Mouse (Mus musculus) C2C12 (cell line): Measurements from ENCODE around the gene Cd9. TPM values are rescaled to one million over a fixed set of nuclear protein-coding genes. Genes with fewer than 3 reads are reported as not detected.
A peak's percentile ranks its signal among the peaks of the same experiment; 100 is the strongest.

ENCODE experiments used
- H3K27me3 ChIP-seq: one replicate; pipeline ENCODE4 v1.6.1; 2011; ENCODE audit not compliant: control insufficient read depth, insufficient read depth, insufficient read length
- H3K36me3 ChIP-seq: one replicate; pipeline ENCODE4 v1.6.1; 2011; ENCODE audit not compliant: control insufficient read depth, insufficient read depth
- H3K4me3 ChIP-seq: one replicate; pipeline ENCODE4 v1.5.1; 2011; ENCODE audit warnings: mild to moderate bottlenecking, control low read depth; ENCODE audit not compliant: poor library complexity, insufficient read depth, severe bottlenecking
- H3K79me2 ChIP-seq: one replicate; pipeline ENCODE4 v1.6.1; 2011; ENCODE audit not compliant: control insufficient read depth, insufficient read depth
- H3K79me3 ChIP-seq: one replicate; pipeline ENCODE4 v1.6.1; 2011; ENCODE audit warnings: low read depth, control low read depth
- H3ac ChIP-seq: one replicate; pipeline ENCODE3; 2011; ENCODE audit warnings: low read depth; ENCODE audit not compliant: control insufficient read depth, insufficient read length
- CEBPB ChIP-seq: IDR thresholded peaks from one replicate; pipeline ENCODE4 v1.6.1; 2011; ENCODE audit warnings: low read depth, mild to moderate bottlenecking, control low read depth, moderate library complexity
- CTCF ChIP-seq: IDR thresholded peaks from one replicate; pipeline ENCODE4 v1.5.1; 2011; ENCODE audit not compliant: control insufficient read depth, insufficient read depth, insufficient read length
- FOSL1 ChIP-seq: IDR thresholded peaks from one replicate; pipeline ENCODE4 v1.8.0; 2011; ENCODE audit warnings: mild to moderate bottlenecking, low read length; ENCODE audit not compliant: poor library complexity, insufficient read depth, severe bottlenecking
- MAX ChIP-seq: IDR thresholded peaks from one replicate; pipeline ENCODE4 v1.6.1; 2011; ENCODE audit warnings: mild to moderate bottlenecking, control low read depth
- MYOD1 ChIP-seq: IDR thresholded peaks from one replicate; pipeline ENCODE4 v1.6.1; 2011; ENCODE audit warnings: low read depth; ENCODE audit not compliant: control insufficient read depth, insufficient read length
- MYOG ChIP-seq: IDR thresholded peaks from one replicate; pipeline ENCODE4 v1.6.1; 2011; ENCODE audit not compliant: control insufficient read depth, insufficient read length; ENCODE audit errors: extremely low read depth
- USF1 ChIP-seq: IDR thresholded peaks from one replicate; pipeline ENCODE4 v1.6.1; 2011; ENCODE audit warnings: low read depth, mild to moderate bottlenecking, control low read depth, moderate library complexity
- polyA plus RNA-seq: library from polyadenylated mRNA; unstranded; fragments of >200 nt; fragmentation: generic; extraction: Trizol; gene quantifications from one replicate; pipeline ENCODE4 v1.2.1, GENCODE M21; 2012; ENCODE audit warnings: missing spikeins

Cd9 gene
- polyA plus RNA-seq, 1 experiment = 236 TPM

DNA sequence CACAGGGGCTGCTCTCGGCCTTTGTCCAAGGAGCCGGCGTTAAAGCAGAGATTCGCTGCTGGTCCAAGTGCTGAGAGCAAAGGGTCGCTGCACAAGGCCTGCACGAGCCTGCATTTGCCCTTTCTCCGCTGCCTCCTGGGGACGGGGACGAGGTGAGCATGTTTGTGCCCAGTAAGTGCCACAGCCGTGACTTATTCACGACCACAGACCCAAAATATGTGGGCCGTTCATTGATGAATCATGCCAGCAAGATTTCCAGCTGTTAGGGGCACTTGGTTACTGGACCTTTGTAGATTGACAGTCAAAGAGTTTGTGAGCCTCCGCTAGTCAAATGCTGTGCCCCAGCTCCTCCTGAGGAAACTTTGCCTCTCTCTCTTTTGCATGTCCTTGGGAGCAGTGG is 71.1 kb downstream of the Cd9 start:
- Histone ChIP-seq H3K36me3 (no peaks in the 10 kb centered on the region), H3K4me3 (no peak overlapping the region), H3ac (peak overlapping the region; percentile 55), H3K27me3 (no peaks in the 10 kb centered on the region), H3K79me3 (peaks cover 3% of the 10 kb centered on the region), H3K79me2 (peaks cover 15% of the 10 kb centered on the region)
- TF ChIP-seq MYOD1 (peak; percentile 81), USF1 (no peak)

DNA sequence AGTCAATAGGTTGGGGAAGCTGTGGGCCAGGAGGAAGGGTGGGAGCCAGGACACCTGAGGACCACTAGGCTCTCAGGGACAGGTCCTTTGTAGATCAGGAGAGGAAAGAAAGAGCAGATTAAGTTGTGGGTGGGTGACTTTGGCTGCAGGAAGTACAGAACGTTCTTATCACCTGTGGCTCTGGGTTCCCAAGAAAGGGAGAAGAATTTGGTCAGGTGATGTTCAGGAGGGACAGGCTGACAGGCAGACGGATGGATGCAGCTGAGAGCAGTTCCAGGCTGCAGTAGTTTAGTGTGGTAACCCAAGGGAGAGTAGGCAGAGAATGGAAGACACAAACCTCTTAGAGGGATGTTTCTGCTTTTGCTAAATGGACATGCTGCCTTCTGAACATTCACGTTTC is 71.5 kb downstream of the Cd9 start:
- peaks cover 3% of the 10 kb centered on the region for H3K79me3 ChIP-seq
- H3K36me3 ChIP-seq = no peaks in the 10 kb centered on the region
- peak overlapping the region; percentile 55 for H3ac ChIP-seq
- no peaks in the 10 kb centered on the region for H3K27me3 ChIP-seq
- TF ChIP-seq CTCF (no peak), CEBPB (no peak), MYOG (no peak), MAX (no peak), MYOD1 (no peak), FOSL1 (no peak), USF1 (no peak)
- H3K79me2 ChIP-seq = peaks cover 15% of the 10 kb centered on the region
- H3K4me3 ChIP-seq = no peak overlapping the region

DNA sequence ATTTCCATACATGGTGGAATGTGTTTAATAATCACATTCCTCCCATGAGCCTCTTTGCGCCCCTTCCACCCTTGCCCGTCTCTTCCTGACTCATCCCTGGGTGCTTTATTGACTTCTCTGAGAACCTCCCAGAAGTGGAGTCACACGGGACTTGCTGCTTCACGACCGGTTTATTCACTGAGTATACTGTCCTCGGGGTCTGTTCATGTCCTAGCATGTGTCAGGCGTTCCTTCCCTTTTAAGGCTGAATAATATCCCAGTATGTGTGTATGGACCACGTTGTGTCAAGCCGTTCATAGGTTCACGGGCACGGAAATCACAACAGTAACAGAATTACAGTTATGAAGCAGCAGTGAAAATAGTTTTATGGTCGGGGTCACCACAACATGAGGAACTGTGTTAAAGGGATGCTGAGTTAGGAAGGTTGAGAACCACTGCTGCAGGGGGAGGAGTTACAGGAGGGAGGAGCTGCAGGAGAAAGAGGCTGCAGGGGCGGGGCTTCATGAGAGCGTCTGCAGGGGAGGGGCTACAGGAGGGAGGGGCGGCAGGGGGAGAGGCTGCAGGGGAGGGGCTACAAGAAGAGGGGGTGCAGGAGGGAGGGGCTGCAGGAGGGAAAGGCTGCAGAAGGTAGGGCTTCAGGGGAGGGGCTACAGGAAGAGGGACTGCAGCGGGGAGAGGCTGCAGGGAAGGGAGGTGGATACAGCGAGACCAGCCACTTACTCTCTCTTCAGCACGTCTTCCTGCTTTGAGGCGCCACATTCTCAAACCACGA is 72.4 kb downstream of the Cd9 start:
- Histone ChIP-seq H3ac (peak overlapping the region; percentile 14), H3K27me3 (no peaks in the 10 kb centered on the region), H3K36me3 (no peaks in the 10 kb centered on the region), H3K4me3 (no peak overlapping the region), H3K79me3 (peaks cover 3% of the 10 kb centered on the region), H3K79me2 (peaks cover 15% of the 10 kb centered on the region)
- TF ChIP-seq USF1 = no peak
- no peak for TF ChIP-seq CEBPB
- TF ChIP-seq MAX = no peak
- TF ChIP-seq MYOD1 = no peak
- TF ChIP-seq CTCF = no peak
- no peak for TF ChIP-seq MYOG
- TF ChIP-seq FOSL1 = no peak

DNA sequence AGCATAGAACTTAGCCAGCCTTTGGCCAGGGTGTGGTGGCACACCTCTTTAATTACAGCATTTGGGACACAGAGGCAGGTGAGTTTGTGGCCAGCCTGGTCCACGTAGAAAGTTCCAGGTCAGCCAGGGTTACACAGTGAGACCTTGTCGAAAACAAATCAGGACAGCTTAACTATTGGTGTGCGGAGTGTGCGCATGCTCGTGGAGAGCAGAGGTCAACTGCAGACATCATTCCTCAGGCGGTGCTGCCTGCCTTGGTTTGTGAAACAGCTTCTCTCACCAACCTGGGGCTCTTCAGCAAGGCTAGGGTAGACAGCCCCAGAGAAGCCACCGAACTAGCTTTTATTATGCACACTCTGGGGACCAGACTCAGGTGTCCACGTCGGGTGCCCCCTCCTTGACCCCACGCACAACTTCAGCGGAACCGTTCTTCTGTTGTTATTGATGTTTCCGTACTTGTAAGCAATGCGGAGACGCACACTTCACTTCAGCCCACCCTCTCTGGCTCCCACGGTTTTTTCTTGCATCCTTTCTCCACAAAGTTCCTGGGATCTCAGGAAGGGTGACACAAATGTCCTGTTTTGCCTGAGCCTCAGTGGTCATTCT is 74.0 kb downstream of the Cd9 start:
- H3ac ChIP-seq = no peak overlapping the region
- H3K36me3 ChIP-seq = no peaks in the 10 kb centered on the region
- H3K4me3 ChIP-seq = no peak overlapping the region
- no peak for TF ChIP-seq MYOD1
- no peak for TF ChIP-seq FOSL1
- no peak for TF ChIP-seq CEBPB
- no peaks in the 10 kb centered on the region for H3K27me3 ChIP-seq
- peaks cover 15% of the 10 kb centered on the region for H3K79me2 ChIP-seq
- H3K79me3 ChIP-seq = peaks cover 3% of the 10 kb centered on the region

DNA sequence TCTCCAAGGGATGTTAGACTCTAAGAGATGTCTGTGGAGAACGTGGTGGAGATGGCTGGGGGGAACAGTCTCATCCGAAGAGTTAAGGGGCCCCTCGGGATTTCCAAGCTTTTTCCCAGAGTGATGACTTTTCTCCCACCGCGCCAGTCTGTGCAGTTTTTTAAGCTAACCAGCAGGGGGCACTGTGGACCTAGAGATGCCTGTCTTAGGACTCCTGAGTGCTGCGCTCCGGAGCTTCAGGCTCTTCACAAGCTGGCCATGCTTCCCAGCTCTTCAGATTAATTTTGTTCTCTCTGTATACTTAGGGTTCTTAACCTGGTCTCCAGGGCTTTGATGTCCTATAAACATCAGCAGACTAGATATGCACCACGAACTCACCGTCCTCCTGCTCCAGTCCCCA is 75.8 kb downstream of the Cd9 start:
- Histone ChIP-seq H3ac (no peak overlapping the region), H3K27me3 (no peaks in the 10 kb centered on the region), H3K36me3 (no peaks in the 10 kb centered on the region), H3K79me3 (peaks cover 1% of the 10 kb centered on the region), H3K79me2 (peaks cover 7% of the 10 kb centered on the region), H3K4me3 (no peak overlapping the region)
- TF ChIP-seq MAX (no peak), CTCF (peak; percentile 66)

DNA sequence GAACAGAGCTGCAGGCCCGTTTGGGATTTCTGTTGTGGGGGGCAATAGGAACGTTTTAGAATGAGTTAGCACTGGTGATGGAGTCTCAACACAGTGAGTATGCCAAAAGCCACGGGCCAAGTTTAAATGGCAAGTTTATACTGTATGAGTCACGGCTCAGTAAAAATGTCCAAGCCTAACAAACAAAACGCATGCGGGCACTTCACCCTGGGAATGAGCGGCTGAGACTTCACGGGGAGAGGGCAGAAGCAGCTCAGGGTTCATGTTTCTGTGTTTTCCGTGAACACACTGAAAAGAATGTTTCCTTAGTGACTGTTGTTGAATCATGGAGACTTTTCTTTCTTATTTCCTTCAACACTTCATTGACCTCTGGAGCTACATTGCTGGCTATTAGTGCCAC is 81.3 kb downstream of the Cd9 start:
- TF ChIP-seq MAX (peak; percentile 75), FOSL1 (peak; percentile 22), MYOG (no peak), CEBPB (no peak), USF1 (no peak), CTCF (no peak), MYOD1 (no peak)
- Histone ChIP-seq H3K4me3 (no peak overlapping the region), H3K36me3 (no peaks in the 10 kb centered on the region), H3K79me2 (no peaks in the 10 kb centered on the region), H3ac (no peak overlapping the region), H3K79me3 (no peaks in the 10 kb centered on the region), H3K27me3 (no peaks in the 10 kb centered on the region)
